Mouse (Mus musculus) brown adipose tissue, adult 24 weeks (tissue): ENCODE measurements around the gene Arhgef15. TPM values are rescaled to one million over a fixed set of nuclear protein-coding genes. Genes with fewer than 3 reads are reported as not detected.

Experiments used
- H3K27ac ChIP-seq: fragments of 200-500 bp; replicated peaks from 2 replicates; pipeline ENCODE4 v1.5.1; 2012; ENCODE audit warnings: low read depth, mild to moderate bottlenecking, low read length
- H3K4me1 ChIP-seq: fragments of 200-500 bp; 2 replicates; pipeline ENCODE4 v1.6.1; 2012; ENCODE audit warnings: low read length, mixed read lengths; ENCODE audit not compliant: control insufficient read depth, insufficient read depth, insufficient read length
- H3K4me3 ChIP-seq: fragments of 200-500 bp; 2 replicates; pipeline ENCODE4 v1.5.1; 2012; ENCODE audit warnings: low read depth, mild to moderate bottlenecking, low read length, moderate library complexity; ENCODE audit not compliant: insufficient read depth
- polyA plus RNA-seq: library from polyadenylated mRNA; stranded (reverse); fragments of >200 nt; gene quantifications from 2 replicates; pipeline ENCODE4 v1.2.4, GENCODE M21; 2012; ENCODE audit not compliant: missing spikeins, insufficient read depth, insufficient read length

The Arhgef15 gene
- polyA plus RNA-seq, 1 experiment: 7.1 TPM

DNA sequence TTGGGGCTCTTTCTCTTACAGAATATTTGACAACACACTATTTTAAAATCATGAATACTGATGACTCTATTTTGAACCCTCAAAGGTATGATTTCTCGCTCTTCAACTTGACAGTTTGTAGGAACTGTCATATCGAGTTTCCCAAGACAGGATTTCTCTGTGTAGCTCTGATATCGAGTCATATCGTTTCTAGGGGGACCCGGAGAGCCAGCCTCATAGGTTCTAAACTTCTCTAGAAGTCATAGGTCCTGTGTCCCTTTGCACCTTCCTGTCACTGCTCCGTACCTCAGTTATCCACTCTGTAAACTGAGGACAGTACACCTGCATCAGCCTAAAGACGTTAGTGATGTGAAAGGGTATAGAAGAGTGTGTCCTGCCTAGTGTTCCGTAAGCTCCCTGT, 57.5 kb downstream of the Arhgef15 start:
- H3K27ac ChIP-seq: no peak overlapping the region
- H3K4me3 ChIP-seq: no peak overlapping the region
- no peaks in the 10 kb centered on the region for H3K4me1 ChIP-seq

GRCm38 (mm10) chr11:68898790-68899189, 58.5 kb downstream of the Arhgef15 start:
- Histone ChIP-seq H3K4me3 (no peak overlapping the region), H3K27ac (no peak overlapping the region), H3K4me1 (no peaks in the 10 kb centered on the region)

DNA sequence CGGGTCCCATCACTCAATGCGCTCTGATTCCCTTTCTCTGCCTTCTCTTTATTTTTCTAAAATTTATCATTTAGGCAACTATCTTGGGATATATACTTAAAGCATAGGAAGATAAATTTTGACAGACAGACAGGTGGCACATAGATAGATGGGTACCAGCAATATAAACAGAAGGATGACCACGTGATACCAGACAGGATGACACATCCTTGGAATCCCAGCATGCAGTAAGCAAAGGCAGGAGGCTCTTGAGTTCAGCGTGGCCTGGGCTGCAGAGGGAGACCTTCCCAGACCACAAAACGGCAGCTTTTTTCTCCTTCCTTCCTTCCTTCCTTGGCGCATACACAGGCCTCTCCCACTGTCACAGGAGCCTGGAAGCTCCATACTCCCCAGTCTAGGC, 59.4 kb downstream of the Arhgef15 start:
- H3K4me1 ChIP-seq: no peaks in the 10 kb centered on the region

GRCm38 (mm10) chr11:68897120-68897519, 60.2 kb downstream of the Arhgef15 start:
- no peak overlapping the region for H3K4me3 ChIP-seq
- no peaks in the 10 kb centered on the region for H3K4me1 ChIP-seq
- no peak overlapping the region for H3K27ac ChIP-seq

More for the DNA sequence above, 59.4 kb downstream of the Arhgef15 start:
- H3K4me3 ChIP-seq: no peak overlapping the region
- H3K27ac ChIP-seq: no peak overlapping the region

DNA sequence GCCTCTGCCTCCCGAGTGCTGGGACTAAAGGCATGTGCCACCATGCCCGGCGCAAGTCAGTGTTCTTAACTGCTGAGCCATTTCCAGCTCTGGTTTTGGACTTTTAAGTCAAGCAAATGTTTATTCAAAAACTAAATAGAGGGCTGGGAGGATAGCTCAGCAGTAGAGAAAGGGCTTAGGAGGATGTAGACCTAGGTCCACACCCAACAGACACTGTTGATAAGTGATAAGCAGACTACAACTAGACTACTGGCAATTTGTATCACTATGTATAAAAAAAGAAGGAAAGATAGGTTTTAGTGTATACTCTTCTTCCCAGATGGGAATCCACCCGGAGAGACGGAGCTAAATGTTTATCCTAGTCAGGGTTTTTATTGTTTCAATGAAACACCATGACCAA, 61.0 kb downstream of the Arhgef15 start:
- H3K4me3 ChIP-seq: no peak overlapping the region
- H3K27ac ChIP-seq: no peak overlapping the region
- H3K4me1 ChIP-seq: no peaks in the 10 kb centered on the region

GRCm38 (mm10) chr11:68893911-68894464, 63.3 kb downstream of the Arhgef15 start:
- Histone ChIP-seq H3K4me3 (no peak overlapping the region), H3K4me1 (no peaks in the 10 kb centered on the region), H3K27ac (no peak overlapping the region)

Other genes starting within 250 kb of the Arhgef15 start
- 48.4 and 48.9 TPM in 2 replicates for gene Ndel1, start 85.6 kb downstream of the Arhgef15 start, polyA plus RNA-seq
- gene Rnf222, start 68.9 kb downstream of the Arhgef15 start, polyA plus RNA-seq: not detected in 2 replicates
- 1,653 and 1,681 TPM in 2 replicates for gene Rpl26, start 55.9 kb downstream of the Arhgef15 start, polyA plus RNA-seq
- not detected in 2 replicates for gene Odf4, start 30.4 kb downstream of the Arhgef15 start, polyA plus RNA-seq
- 170 and 220 TPM in 2 replicates for gene Slc25a35, start 10.7 kb upstream of the Arhgef15 start, polyA plus RNA-seq
- gene Rangrf, start 17.7 kb upstream of the Arhgef15 start, polyA plus RNA-seq: 9.0 and 12.7 TPM in 2 replicates
- 7.8 and 11.1 TPM in 2 replicates for gene Pfas, start 51.0 kb upstream of the Arhgef15 start, polyA plus RNA-seq
- gene Ctc1, start 58.4 kb upstream of the Arhgef15 start, polyA plus RNA-seq: 6.2 and 11.8 TPM in 2 replicates
- gene Aurkb, start 88.2 kb upstream of the Arhgef15 start, polyA plus RNA-seq: 0.79 TPM in 1 of 2 replicates, not detected in the other
- gene Borcs6, start 102.2 kb upstream of the Arhgef15 start, polyA plus RNA-seq: 8.1 and 8.3 TPM in 2 replicates
- gene Tmem107, start 113.3 kb upstream of the Arhgef15 start, polyA plus RNA-seq: 2.5 and 4.6 TPM in 2 replicates
- 42.0 and 54.9 TPM in 2 replicates for gene Vamp2, start 131.0 kb upstream of the Arhgef15 start, polyA plus RNA-seq
- 7.9 and 15.6 TPM in 2 replicates for gene Per1, start 137.7 kb upstream of the Arhgef15 start, polyA plus RNA-seq
- gene Hes7, start 162.9 kb upstream of the Arhgef15 start, polyA plus RNA-seq: not detected in 2 replicates
- gene 9130213A22Rik, start 165.1 kb upstream of the Arhgef15 start, polyA plus RNA-seq: 0.87 TPM in 1 of 2 replicates, not detected in the other
- not detected in 2 replicates for gene Aloxe3, start 168.4 kb upstream of the Arhgef15 start, polyA plus RNA-seq
- gene Alox12b, start 199.5 kb upstream of the Arhgef15 start, polyA plus RNA-seq: not detected in 2 replicates
- gene Alox8, start 240.4 kb upstream of the Arhgef15 start, polyA plus RNA-seq: not detected in 2 replicates